Mouse (Mus musculus) stomach, postnatal 0 days (tissue): Measurements from ENCODE around the gene Trim10. TPM values are rescaled to one million over a fixed set of nuclear protein-coding genes. Genes with fewer than 3 reads are reported as not detected.

Source experiments
- ATAC-seq: fragments of 200-750 bp; cut with Nextera tagmentation; 2 replicates; pipeline ENCODE4 v1.8.0; 2017; ENCODE audit not compliant: low FRiP score, low TSS enrichment
- DNase-seq: peaks from one replicate; pipeline ENCODE4 v3.0.0-alpha.2; 2016; ENCODE audit warnings: low spot score
- H3K27ac ChIP-seq: fragments of 300-500 bp; sonication (generic); replicated peaks from 2 replicates; pipeline ENCODE4 v1.5.1; 2014; ENCODE audit warnings: mild to moderate bottlenecking, control low read depth
- H3K27me3 ChIP-seq: fragments of 300-500 bp; sonication (generic); 2 replicates; pipeline ENCODE4 v1.6.1; 2014; ENCODE audit warnings: low read length; ENCODE audit not compliant: control insufficient read depth, insufficient read depth
- H3K36me3 ChIP-seq: fragments of 300-500 bp; sonication (generic); 2 replicates; pipeline ENCODE4 v1.6.1; 2014; ENCODE audit warnings: low read length, mixed read lengths; ENCODE audit not compliant: control insufficient read depth, insufficient read depth
- H3K4me1 ChIP-seq: fragments of 300-500 bp; sonication (generic); replicated peaks from 2 replicates; pipeline ENCODE4 v1.6.1; 2014; ENCODE audit warnings: antibody characterized with exemption; ENCODE audit not compliant: control insufficient read depth, insufficient read depth
- H3K4me2 ChIP-seq: fragments of 300-500 bp; sonication (generic); replicated peaks from 2 replicates; pipeline ENCODE4 v1.6.1; 2014; ENCODE audit warnings: low read depth, mild to moderate bottlenecking, control low read depth, moderate library complexity
- H3K4me3 ChIP-seq: fragments of 300-500 bp; sonication (generic); 2 replicates; pipeline ENCODE4 v1.5.1; 2014; ENCODE audit warnings: low read depth, low read length, control low read depth
- H3K9ac ChIP-seq: fragments of 300-500 bp; sonication (generic); 2 replicates; pipeline ENCODE4 v1.6.1; 2014; ENCODE audit warnings: mild to moderate bottlenecking, low read length, control low read depth, mixed read lengths
- H3K9me3 ChIP-seq: fragments of 300-500 bp; sonication (generic); 2 replicates; pipeline ENCODE4 v1.6.1; 2016; ENCODE audit warnings: low read length; ENCODE audit not compliant: control insufficient read depth
- CTCF ChIP-seq: IDR thresholded peaks from 2 replicates; pipeline ENCODE4 v1.5.1; 2016; ENCODE audit warnings: antibody characterized with exemption, low read depth, mild to moderate bottlenecking, moderate library complexity
- EP300 ChIP-seq: optimal IDR thresholded peaks from 2 replicates; pipeline ENCODE3; 2016; ENCODE audit warnings: antibody characterized with exemption
- WGBS: fragments of 180-500 bp; shearing (Covaris S2); extraction: QIAGEN DNeasy Blood & Tissue Kit; methylation state at CpG from one replicate; pipeline ENCODE4 v1.1.7; 2014; 5-methylcytosine and 5-hydroxymethylcytosine counted together
- polyA plus RNA-seq: library from polyadenylated mRNA; unstranded; fragments of >200 nt; fragmentation: Nextera tagmentation; extraction: Ambion mirVana; gene quantifications from 2 replicates; pipeline ENCODE4 v1.2.1, GENCODE M21; 2015

The Trim10 gene
- polyA plus RNA-seq, 1 experiment from 2014 or later, result 0.32 TPM

- peaks cover 11% of the 10 kb centered on the region; the same call in 1 of the 2 replicates for H3K36me3 ChIP-seq
- no peak for ATAC-seq
- H3K4me1 ChIP-seq, result no peaks in the 10 kb centered on the region
- H3K9me3 ChIP-seq, result no peaks in the 10 kb centered on the region
- TF ChIP-seq EP300 (no peak), CTCF (no peak)
- no peak overlapping the region for H3K4me2 ChIP-seq
- no peaks in the 10 kb centered on the region for H3K27me3 ChIP-seq
- H3K4me3 ChIP-seq, result no peak overlapping the region
- 43% methylated on average over 2 of the region's 2 CpGs for WGBS
- no peak overlapping the region for H3K27ac ChIP-seq
- H3K9ac ChIP-seq, result no peak overlapping the region
- DNase-seq, result no peak
Observed at GRCm38 (mm10) chr17:36861680-36862079, 7.7 kb upstream of the Trim10 start.

DNA sequence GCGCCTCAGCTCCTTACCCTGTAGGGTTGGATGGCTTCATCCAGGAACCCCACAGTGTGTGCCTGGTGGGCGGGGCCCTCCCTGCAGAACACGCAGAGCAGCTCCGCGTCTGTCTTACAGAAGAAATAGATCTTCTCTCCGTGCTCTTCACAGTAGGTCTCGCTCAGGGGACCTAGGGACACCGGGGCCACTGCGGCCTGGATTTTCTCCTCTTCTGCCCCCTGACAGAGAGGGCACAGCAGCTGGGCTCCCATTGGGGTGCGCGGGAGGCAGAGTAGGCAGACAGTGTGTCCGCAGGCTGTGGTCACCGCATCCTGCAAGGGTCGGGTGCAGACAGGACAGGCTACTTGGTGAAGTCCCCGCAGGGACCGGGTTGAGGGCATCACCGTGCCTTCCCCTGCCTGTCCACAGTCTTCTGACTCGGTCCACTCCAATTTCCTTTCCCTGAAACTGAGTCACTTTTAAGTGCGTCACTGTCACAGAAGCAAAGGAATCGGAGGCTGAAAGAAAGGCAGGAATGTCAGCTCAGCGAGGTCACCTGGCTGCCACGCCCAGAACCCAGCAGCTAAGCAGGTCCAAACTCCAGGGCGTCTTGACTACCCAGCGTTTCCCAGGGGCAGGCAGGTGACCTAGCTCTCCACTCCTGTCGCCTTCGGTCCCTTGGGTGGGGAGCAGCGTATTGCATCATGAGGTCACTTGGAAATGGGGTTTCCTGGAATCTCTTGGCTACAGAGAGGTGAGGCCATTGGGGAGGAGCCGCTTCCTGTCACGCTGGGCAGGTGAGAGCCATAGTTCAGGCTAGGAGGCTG is 2.5 kb upstream of the Trim10 start, which contains the start of gene Trim15:
Trim15 (minus strand) TSS at position 492 of the 809 bp plus-strand sequence.
- H3K4me1 ChIP-seq, result no peaks in the 10 kb centered on the region
- H3K9ac ChIP-seq, result 0 out of 2 replicates have a peak within 1 kb of the TSS, but pooled peaks have one; percentile 38
- ATAC-seq, result peak; percentile 98
- DNase-seq, result peak; percentile 86
- 9% methylated on average over 29 of the region's 29 CpGs for WGBS
- H3K4me3 ChIP-seq, result peak within 1 kb of the TSS; percentile 27; the same call in 1 of the 2 replicates
- H3K27ac ChIP-seq, result peak within 1 kb of the TSS; percentile 69
- H3K27me3 ChIP-seq, result no peaks in the 10 kb centered on the region
- H3K36me3 ChIP-seq, result no peaks in the 10 kb centered on the region
- H3K9me3 ChIP-seq, result no peaks in the 10 kb centered on the region
- peak within 1 kb of the TSS; percentile 58 for H3K4me2 ChIP-seq
- TF ChIP-seq EP300, result no peak
- no peak for TF ChIP-seq CTCF

- ATAC-seq (no peak), DNase-seq (no peak)
- no peak for TF ChIP-seq EP300
- TF ChIP-seq CTCF, result no peak
- no peaks in the 10 kb centered on the region for H3K27me3 ChIP-seq
- H3K36me3 ChIP-seq, result no peaks in the 10 kb centered on the region
- 87% methylated on average over 2 of the region's 2 CpGs for WGBS
- H3K4me3 ChIP-seq, result no peak overlapping the region
- no peaks in the 10 kb centered on the region for H3K4me1 ChIP-seq
- H3K4me2 ChIP-seq, result no peak overlapping the region
- H3K9me3 ChIP-seq, result no peaks in the 10 kb centered on the region
- no peak overlapping the region for H3K9ac ChIP-seq
- no peak overlapping the region for H3K27ac ChIP-seq
Observed at GRCm38 (mm10) chr17:36868836-36869235, 538 bp upstream of the Trim10 start.

DNA sequence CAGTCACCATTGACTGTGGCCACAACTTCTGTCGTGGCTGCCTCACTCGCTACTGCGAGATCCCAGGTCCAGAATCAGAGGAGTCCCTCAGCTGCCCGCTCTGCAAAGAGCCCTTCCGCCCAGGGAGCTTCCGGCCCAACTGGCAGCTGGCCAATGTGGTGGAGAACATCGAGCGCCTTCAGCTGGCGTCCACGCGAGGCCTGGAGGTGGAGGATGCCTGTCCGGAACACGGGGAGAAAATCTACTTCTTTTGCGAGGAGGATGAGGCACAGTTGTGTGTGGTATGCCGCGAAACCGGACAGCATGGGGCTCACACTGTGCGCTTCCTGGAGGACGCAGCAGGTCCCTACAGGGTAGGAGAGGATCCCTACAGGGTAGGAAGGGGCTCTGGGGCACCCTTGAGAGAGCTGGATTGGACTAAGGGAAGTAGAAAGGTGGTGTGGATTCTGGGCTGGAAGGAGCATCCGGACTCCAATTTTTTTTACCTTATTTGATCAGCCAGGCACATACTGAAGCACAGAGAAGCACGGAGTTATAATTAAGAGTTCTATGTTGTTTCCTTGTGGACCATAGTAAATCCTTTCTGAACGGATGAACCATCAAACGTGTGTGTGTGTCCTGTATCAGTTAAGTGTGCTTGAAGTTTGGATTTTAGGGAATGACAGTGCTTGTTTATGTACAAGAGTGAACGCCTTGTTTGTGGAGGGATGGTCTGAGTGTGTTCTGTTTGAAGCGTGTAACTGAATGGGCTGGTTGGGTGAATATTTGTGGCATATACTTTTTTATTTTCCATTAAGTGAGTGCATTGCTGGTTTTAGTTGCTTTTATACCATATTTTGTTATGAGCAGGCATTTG is 809 bp downstream of the Trim10 start:
- Histone ChIP-seq H3K4me3 (no peak overlapping the region), H3K9ac (peak overlapping the region; percentile 1; the same call in 1 of the 2 replicates), H3K27ac (no peak overlapping the region), H3K9me3 (no peaks in the 10 kb centered on the region), H3K36me3 (no peaks in the 10 kb centered on the region), H3K4me2 (no peak overlapping the region), H3K27me3 (no peaks in the 10 kb centered on the region), H3K4me1 (no peaks in the 10 kb centered on the region)
- TF ChIP-seq CTCF (no peak), EP300 (no peak)
- ATAC-seq (no peak), DNase-seq (peak; percentile 31)
- 66% methylated on average over 25 of the region's 25 CpGs for WGBS

GRCm38 (mm10) chr17:36874636-36875035 is 5.3 kb downstream of the Trim10 start:
- WGBS, result 19% methylated on average over 4 of the region's 4 CpGs
- Histone ChIP-seq H3K27me3 (no peaks in the 10 kb centered on the region), H3K9ac (no peak overlapping the region), H3K36me3 (no peaks in the 10 kb centered on the region), H3K4me2 (no peak overlapping the region), H3K27ac (0 out of 2 replicates have a peak overlapping the region, but pooled peaks have one; percentile 45), H3K4me3 (no peak overlapping the region), H3K9me3 (no peaks in the 10 kb centered on the region), H3K4me1 (no peaks in the 10 kb centered on the region)
- DNase-seq, result peak; percentile 59
- TF ChIP-seq CTCF (no peak), EP300 (no peak)
- ATAC-seq, result peak; percentile 78
